Mouse (Mus musculus) brain, embryonic 14.5 days (tissue): Measurements from ENCODE around the gene Tmem255b.

Source experiments
- CTCF ChIP-seq: fragments of 200-500 bp; IDR thresholded peaks from 2 replicates; pipeline ENCODE4 v1.5.1; 2012; ENCODE audit warnings: inconsistent platforms, mild to moderate bottlenecking, moderate library complexity, borderline replicate concordance; ENCODE audit not compliant: insufficient read depth, insufficient read length; ENCODE audit errors: extremely low read depth
- POLR2A ChIP-seq: fragments of 200-500 bp; IDR thresholded peaks from 2 replicates; pipeline ENCODE4 v1.6.1; 2012; ENCODE audit warnings: mild to moderate bottlenecking, inconsistent platforms, borderline replicate concordance; ENCODE audit not compliant: poor library complexity, insufficient read depth, insufficient read length, severe bottlenecking; ENCODE audit errors: extremely low read depth

- TF ChIP-seq POLR2A (no peak), CTCF (no peak)
Measured at GRCm38 (mm10) chr8:13436052-13436451, 1.1 kb downstream of the Tmem255b start.
